Mouse (Mus musculus) MEL-GATA-1-ER (cell line): Measurements from ENCODE around the gene Magix.
"Not testable (repeated sequence)": the region's sequence is repeated elsewhere in the genome, so short reads cannot be mapped to it uniquely, and the experiment has no call there.

Experiments used
- DNase-seq: peaks from one replicate; pipeline ENCODE4 v3.0.0-alpha.2; 2012; ENCODE audit warnings: low read depth; ENCODE audit errors: extremely low read depth

The Magix gene

GRCm38 (mm10) chrX:7680864-7681263, at the start of gene Magix:
Magix (minus strand) TSS chrX:7681251.
- no peak for DNase-seq

GRCm38 (mm10) chrX:7728922-7729265, 47.8 kb upstream of the Magix start:
- no peak for DNase-seq

- DNase-seq: peak; percentile 97
Measured at GRCm38 (mm10) chrX:7728215-7728921, 47.3 kb upstream of the Magix start, which contains the start of gene Praf2. Praf2 (plus strand) TSS chrX:7728439.

GRCm38 (mm10) chrX:7727176-7727575, 46.1 kb upstream of the Magix start:
- no peak for DNase-seq

- DNase-seq: no peak
Measured at GRCm38 (mm10) chrX:7725841-7726240, 44.8 kb upstream of the Magix start.

GRCm38 (mm10) chrX:7724135-7724534, 43.1 kb upstream of the Magix start:
- no peak for DNase-seq

GRCm38 (mm10) chrX:7722691-7723090, 41.6 kb upstream of the Magix start:
- DNase-seq: no peak

- no peak for DNase-seq
Measured at GRCm38 (mm10) chrX:7722282-7722611, 41.2 kb upstream of the Magix start.

GRCm38 (mm10) chrX:7721514-7722281, 40.6 kb upstream of the Magix start, which contains the start of gene Gm45208:
Gm45208 (plus strand) TSS chrX:7722245.
- DNase-seq: peak; percentile 85

- DNase-seq: not testable (repeated sequence)
Measured at GRCm38 (mm10) chrX:7716058-7716457, 35.0 kb upstream of the Magix start.

- DNase-seq: peak; percentile 96
Measured at GRCm38 (mm10) chrX:7714135-7714899, 33.3 kb upstream of the Magix start, which contains the start of gene Wdr45. Wdr45 (plus strand) TSS chrX:7714333.

- not testable (repeated sequence) for DNase-seq
Measured at GRCm38 (mm10) chrX:7713764-7714134, 32.7 kb upstream of the Magix start.

- peak; percentile 96 for DNase-seq
Measured at GRCm38 (mm10) chrX:7696954-7697381, 15.9 kb upstream of the Magix start, which contains the start of gene Gpkow. Gpkow (plus strand) TSS chrX:7697131.

GRCm38 (mm10) chrX:7696520-7696919, 15.5 kb upstream of the Magix start:
- DNase-seq: no peak

GRCm38 (mm10) chrX:7692862-7693261, 11.8 kb upstream of the Magix start:
- no peak for DNase-seq

- no peak for DNase-seq
Measured at GRCm38 (mm10) chrX:7690486-7690885, 9.4 kb upstream of the Magix start.

- DNase-seq: no peak
Measured at GRCm38 (mm10) chrX:7688321-7688720, 7.3 kb upstream of the Magix start.

- no peak for DNase-seq
Measured at GRCm38 (mm10) chrX:7680057-7680412, 1.0 kb downstream of the Magix start.

GRCm38 (mm10) chrX:7679405-7680056, 1.5 kb downstream of the Magix start:
- peak; percentile 85 for DNase-seq

GRCm38 (mm10) chrX:7678986-7679385, 2.1 kb downstream of the Magix start:
- no peak for DNase-seq

GRCm38 (mm10) chrX:7675001-7675380, 6.1 kb downstream of the Magix start:
- no peak for DNase-seq
